Mouse (Mus musculus) lung, postnatal 0 days (tissue): ENCODE measurements around the gene Kdm2b.

ENCODE experiments used
- CTCF ChIP-seq: IDR thresholded peaks from 2 replicates; pipeline ENCODE4 v1.5.1; 2016; ENCODE audit warnings: antibody characterized with exemption, mild to moderate bottlenecking
- EP300 ChIP-seq: IDR thresholded peaks from 2 replicates; pipeline ENCODE4 v1.6.1; 2016; ENCODE audit warnings: antibody characterized with exemption, mild to moderate bottlenecking, control low read depth

DNA sequence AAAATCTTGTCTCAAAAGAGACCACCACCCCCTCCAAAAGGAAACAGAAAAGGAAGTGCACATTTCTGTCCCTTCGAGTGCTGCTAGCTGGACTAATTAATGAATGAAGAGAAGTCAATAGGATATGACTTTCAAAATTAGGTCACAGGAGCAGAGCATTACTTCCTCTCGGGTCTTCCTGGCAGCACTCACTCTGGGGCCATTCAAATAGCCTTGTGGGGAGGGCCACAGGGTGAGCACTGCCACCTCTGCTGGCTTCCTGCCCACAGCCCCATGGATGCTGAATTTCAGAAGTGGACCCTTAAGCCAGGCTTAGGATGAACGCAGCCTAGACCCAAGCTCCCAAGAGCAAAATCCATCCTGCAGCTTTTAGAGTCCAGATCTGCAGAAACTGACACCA, 33.6 kb downstream of the Kdm2b start:
- TF ChIP-seq CTCF = no peak
- TF ChIP-seq EP300 = no peak
